Mouse (Mus musculus): ENCODE data around the gene Fto. TPM values are rescaled to one million over a fixed set of nuclear protein-coding genes. Genes with fewer than 3 reads are reported as not detected.

The Fto gene
- polyA plus RNA-seq, 2 experiments: 10.0 to 15.6 TPM

DNA sequence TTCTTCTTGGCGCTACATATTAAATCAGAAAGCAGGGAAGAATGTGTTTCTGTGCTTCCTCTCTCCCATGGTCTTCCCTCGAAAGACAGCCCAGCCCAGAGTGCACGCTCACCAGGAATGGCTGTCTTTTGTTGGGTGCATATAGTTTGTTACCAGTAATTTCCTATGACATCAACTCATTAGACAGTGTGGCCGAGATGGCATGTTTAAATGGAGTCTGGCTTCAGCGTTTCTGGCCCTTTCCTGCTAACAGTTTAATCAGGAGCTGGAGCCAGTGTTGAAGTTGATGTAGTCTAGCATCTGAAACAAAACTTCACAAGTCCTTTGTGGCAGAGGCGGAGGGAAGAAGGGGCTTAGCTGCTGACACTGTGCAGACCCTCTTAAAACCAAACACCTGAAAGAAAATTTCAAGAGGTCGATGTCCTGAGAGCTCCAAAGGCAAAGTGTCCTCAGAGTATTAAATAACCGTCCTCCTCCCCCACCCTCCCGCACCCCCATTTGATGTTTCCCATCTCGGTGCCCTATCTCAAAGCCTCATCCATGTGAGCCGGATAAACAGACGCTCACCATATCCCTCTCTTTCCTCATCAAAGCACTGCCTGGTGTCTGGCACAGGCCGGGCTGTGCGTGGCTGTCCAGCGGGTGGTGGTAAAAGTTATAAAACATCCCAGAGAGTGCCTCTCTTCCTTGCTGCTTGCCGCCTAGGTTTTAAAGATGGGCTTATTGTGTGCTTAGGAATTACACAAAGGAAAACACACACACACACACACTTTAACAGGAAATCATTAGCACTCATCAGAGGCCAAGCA lies 210.9 kb downstream of the Fto start:
- no peaks in the 10 kb centered on the region for H3K9me3 ChIP-seq (ENCODE audit: control insufficient read depth, low read length)
- ATAC-seq (ENCODE audit: insufficient read depth) (no peak), DNase-seq (ENCODE audit: low read depth in 3 of 3, low spot score in 3 of 3) (no peak)
- H3K27ac ChIP-seq: no peak overlapping the region
- H3K36me3 ChIP-seq (replicated peaks; ENCODE audit: control insufficient read depth, insufficient read depth, low read depth): no peaks in the 10 kb centered on the region
- H3K27me3 ChIP-seq (ENCODE audit: control insufficient read depth, insufficient read depth, low read length): no peaks in the 10 kb centered on the region
- 64% methylated on average over 16 of the region's 16 CpGs for WGBS (ENCODE audit: insufficient replicate concordance)
- no peak overlapping the region for H3K9ac ChIP-seq (replicated peaks)
- H3K4me1 ChIP-seq (replicated peaks; ENCODE audit: control insufficient read depth in 2 of 2, insufficient read depth in 2 of 2, low read length in 1 of 2): peaks cover 0 to 6% of the 10 kb centered on the region in 2 experiments; a peak in 3 of 4 replicates
- no peak for TF ChIP-seq EP300 (IDR thresholded peaks at IDR 0.05; ENCODE audit: low read depth)
- TF ChIP-seq CTCF (IDR thresholded peaks at IDR 0.05; ENCODE audit: low read depth): no peak
- no peak overlapping the region for H3K4me3 ChIP-seq (ENCODE audit: insufficient read depth in 1 of 2, low read depth in 2 of 2, low read length in 2 of 2)
- no peak overlapping the region for H3K4me2 ChIP-seq (ENCODE audit: low read depth)

DNA sequence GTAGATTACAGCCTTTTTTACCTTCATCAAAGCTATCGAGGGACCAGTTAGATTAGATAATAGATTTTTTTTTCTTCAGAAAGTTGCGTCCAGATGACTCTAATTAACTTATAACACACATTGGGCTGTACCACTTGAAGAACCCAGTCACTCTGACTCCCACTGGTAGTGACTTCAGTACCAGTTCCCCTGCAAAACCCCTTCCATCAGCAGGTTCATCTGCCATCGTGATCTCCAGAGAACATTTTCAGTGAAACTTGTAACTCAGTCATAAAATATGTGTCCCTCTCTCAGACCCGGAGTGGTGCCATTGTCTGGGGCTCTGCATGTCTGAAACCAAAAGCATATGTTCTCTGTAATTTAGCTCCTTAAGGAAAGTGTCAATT lies 211.5 kb downstream of the Fto start:
- Histone ChIP-seq H3K4me1 (replicated peaks; ENCODE audit: control insufficient read depth in 2 of 2, insufficient read depth in 2 of 2, low read length in 1 of 2) (peaks cover 0 to 7% of the 10 kb centered on the region in 2 experiments; a peak in 3 of 4 replicates), H3K4me3 (ENCODE audit: insufficient read depth in 1 of 2, low read depth in 2 of 2, low read length in 2 of 2) (no peak overlapping the region), H3K9ac (replicated peaks) (no peak overlapping the region), H3K36me3 (replicated peaks; ENCODE audit: control insufficient read depth, insufficient read depth, low read depth) (no peaks in the 10 kb centered on the region), H3K9me3 (ENCODE audit: control insufficient read depth, low read length) (no peaks in the 10 kb centered on the region), H3K27me3 (ENCODE audit: control insufficient read depth, insufficient read depth, low read length) (no peaks in the 10 kb centered on the region), H3K4me2 (ENCODE audit: low read depth) (no peak overlapping the region), H3K27ac (no peak overlapping the region)
- ATAC-seq (ENCODE audit: insufficient read depth) (no peak), DNase-seq (ENCODE audit: low read depth in 3 of 3, low spot score in 3 of 3) (no peak)
- TF ChIP-seq CTCF (IDR thresholded peaks at IDR 0.05; ENCODE audit: low read depth) (no peak), EP300 (IDR thresholded peaks at IDR 0.05; ENCODE audit: low read depth) (no peak)
- WGBS (ENCODE audit: insufficient replicate concordance): 46% methylated on average over 4 of the region's 4 CpGs

DNA sequence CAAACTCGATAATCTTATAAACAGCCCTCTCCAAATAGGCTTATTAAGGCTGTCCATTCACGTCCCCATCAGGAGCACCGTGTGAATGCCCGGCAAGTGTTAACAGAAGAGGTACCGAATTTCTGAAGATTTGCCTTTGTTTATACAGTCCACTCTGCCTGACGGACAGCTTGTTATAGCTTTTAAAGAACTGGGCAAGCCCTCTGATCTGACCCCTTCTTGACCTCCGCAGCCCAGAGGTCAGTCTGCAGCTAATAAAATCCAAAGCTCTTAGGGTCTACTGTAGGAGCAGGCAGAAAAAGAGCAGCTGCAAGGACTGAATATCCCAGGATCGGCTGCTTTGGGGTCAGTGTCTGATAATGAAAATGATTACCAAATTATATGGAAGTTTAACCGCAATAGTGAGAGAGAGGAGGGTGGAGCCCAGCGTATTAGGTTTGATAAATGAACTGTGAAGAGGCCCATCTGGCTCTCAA lies 212.1 kb downstream of the Fto start:
- ATAC-seq (ENCODE audit: insufficient read depth) (no peak), DNase-seq (ENCODE audit: low read depth in 3 of 3, low spot score in 3 of 3) (no peak)
- peaks cover 0 to 9% of the 10 kb centered on the region in 2 experiments; a peak in 3 of 4 replicates for H3K4me1 ChIP-seq (replicated peaks; ENCODE audit: control insufficient read depth in 2 of 2, insufficient read depth in 2 of 2, low read length in 1 of 2)
- H3K4me3 ChIP-seq (ENCODE audit: insufficient read depth in 1 of 2, low read depth in 2 of 2, low read length in 2 of 2): no peak overlapping the region
- no peak overlapping the region for H3K27ac ChIP-seq
- H3K9me3 ChIP-seq (ENCODE audit: control insufficient read depth, low read length): no peaks in the 10 kb centered on the region
- WGBS (ENCODE audit: insufficient replicate concordance): 53% methylated on average over 10 of the region's 10 CpGs
- TF ChIP-seq CTCF (IDR thresholded peaks at IDR 0.05; ENCODE audit: low read depth) (no peak), EP300 (IDR thresholded peaks at IDR 0.05; ENCODE audit: low read depth) (no peak)
- H3K9ac ChIP-seq (replicated peaks): no peak overlapping the region
- H3K27me3 ChIP-seq (ENCODE audit: control insufficient read depth, insufficient read depth, low read length): no peaks in the 10 kb centered on the region
- peak overlapping the region; percentile 22; the same call in 1 of the 2 replicates for H3K4me2 ChIP-seq (ENCODE audit: low read depth)
- H3K36me3 ChIP-seq (replicated peaks; ENCODE audit: control insufficient read depth, insufficient read depth, low read depth): no peaks in the 10 kb centered on the region

DNA sequence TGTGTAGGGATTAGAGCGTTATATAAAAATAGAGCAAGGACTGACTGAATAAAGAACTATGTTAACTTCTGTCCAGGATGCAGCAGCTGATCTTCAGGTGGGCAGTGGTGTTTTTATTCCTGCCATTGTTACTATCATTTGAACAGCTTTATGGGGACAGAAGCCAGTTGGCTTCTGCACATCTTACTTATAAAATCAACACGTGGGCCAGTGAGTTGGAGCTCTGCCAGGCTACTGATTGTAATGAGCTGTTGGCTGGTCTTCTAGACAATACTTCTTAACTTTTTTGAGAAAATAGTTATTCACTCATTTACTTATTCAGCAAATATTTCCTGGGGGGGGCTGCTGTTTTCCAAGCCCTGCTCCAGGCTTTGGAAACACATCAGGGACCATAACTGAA lies 215.6 kb downstream of the Fto start:
- Histone ChIP-seq H3K4me2 (ENCODE audit: low read depth) (no peak overlapping the region), H3K36me3 (replicated peaks; ENCODE audit: control insufficient read depth, insufficient read depth, low read depth) (no peaks in the 10 kb centered on the region), H3K9ac (replicated peaks) (no peak overlapping the region), H3K27ac (no peak overlapping the region), H3K9me3 (ENCODE audit: control insufficient read depth, low read length) (no peaks in the 10 kb centered on the region), H3K4me3 (ENCODE audit: insufficient read depth in 1 of 2, low read depth in 2 of 2, low read length in 2 of 2) (no peak overlapping the region), H3K4me1 (replicated peaks; ENCODE audit: control insufficient read depth in 2 of 2, insufficient read depth in 2 of 2, low read length in 1 of 2) (peaks cover 0 to 9% of the 10 kb centered on the region in 2 experiments; a peak in 3 of 4 replicates), H3K27me3 (ENCODE audit: control insufficient read depth, insufficient read depth, low read length) (no peaks in the 10 kb centered on the region)
- WGBS (ENCODE audit: insufficient replicate concordance): 60% methylated on average over 2 of the region's 2 CpGs
- DNase-seq (ENCODE audit: low read depth in 3 of 3, low spot score in 3 of 3): no peak
- ATAC-seq (ENCODE audit: insufficient read depth): no peak
- TF ChIP-seq CTCF (IDR thresholded peaks at IDR 0.05; ENCODE audit: low read depth): no peak
- no peak for TF ChIP-seq EP300 (IDR thresholded peaks at IDR 0.05; ENCODE audit: low read depth)

GRCm38 (mm10) chr8:91529699-91530098 lies 216.4 kb downstream of the Fto start:
- H3K36me3 ChIP-seq (replicated peaks; ENCODE audit: control insufficient read depth, insufficient read depth, low read depth): no peaks in the 10 kb centered on the region
- H3K9me3 ChIP-seq (ENCODE audit: control insufficient read depth, low read length): no peaks in the 10 kb centered on the region
- no peak overlapping the region for H3K4me3 ChIP-seq (ENCODE audit: insufficient read depth in 1 of 2, low read depth in 2 of 2, low read length in 2 of 2)
- ATAC-seq (ENCODE audit: insufficient read depth) (no peak), DNase-seq (ENCODE audit: low read depth in 3 of 3, low spot score in 3 of 3) (no peak)
- H3K27me3 ChIP-seq (ENCODE audit: control insufficient read depth, insufficient read depth, low read length): no peaks in the 10 kb centered on the region
- TF ChIP-seq CTCF (IDR thresholded peaks at IDR 0.05; ENCODE audit: low read depth): no peak
- WGBS (ENCODE audit: insufficient replicate concordance): 66% methylated on average over 5 of the region's 5 CpGs
- H3K4me2 ChIP-seq (ENCODE audit: low read depth): no peak overlapping the region
- H3K27ac ChIP-seq: no peak overlapping the region
- H3K4me1 ChIP-seq (replicated peaks; ENCODE audit: control insufficient read depth in 2 of 2, insufficient read depth in 2 of 2, low read length in 1 of 2): peaks cover 0 to 12% of the 10 kb centered on the region in 2 experiments; a peak in 3 of 4 replicates
- H3K9ac ChIP-seq (replicated peaks): no peak overlapping the region

Measured in liver, embryonic 14.5 days (tissue).